Mouse (Mus musculus): ENCODE results near the gene Krtap2-4. TPM values are rescaled to one million over a fixed set of nuclear protein-coding genes. Genes with fewer than 3 reads are reported as not detected.
"Not testable (repeated sequence)": the region's sequence is repeated elsewhere in the genome, so short reads cannot be mapped to it uniquely, and the experiment has no call there.

Gene Krtap2-4
- not detected in 2 replicates for polyA plus RNA-seq (2015; fragmentation: Nextera tagmentation; extraction: Ambion mirVana)

DNA sequence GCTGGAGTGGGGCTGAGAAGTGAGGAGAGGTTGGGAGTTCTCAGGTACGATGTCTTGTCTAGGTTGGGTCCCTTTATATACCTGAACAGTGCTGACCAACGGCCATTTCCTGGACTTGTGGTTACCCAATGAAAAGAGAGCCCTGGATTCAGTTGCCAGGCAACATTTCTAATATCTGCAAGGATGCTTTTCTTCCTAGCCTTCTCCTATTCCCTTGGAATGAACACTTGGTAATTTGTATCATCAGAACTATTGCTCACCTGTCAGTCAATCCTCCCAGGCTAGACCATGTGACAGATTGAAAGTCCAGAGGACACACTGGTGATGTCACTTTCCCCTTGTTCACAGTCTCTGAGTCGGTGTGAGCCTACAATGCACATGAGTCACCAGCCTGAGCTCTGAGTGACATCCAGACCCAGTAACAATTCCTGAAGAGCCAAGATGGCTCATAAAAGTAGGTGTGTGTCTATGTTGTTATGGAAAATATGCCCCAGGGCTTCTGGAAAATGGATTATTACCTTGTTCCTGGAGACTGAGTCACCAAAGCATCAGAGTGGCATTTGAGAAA, at the start of gene Krtap2-4:
Gene Krtap2-4, minus strand, starts transcription at position 51 of the 568 bp plus-strand sequence.
- Histone ChIP-seq H3K9me3 (replicated peaks) (no peaks in the 10 kb centered on the region), H3K36me3 (ENCODE audit: poor library complexity, severe bottlenecking) (no peaks in the 10 kb centered on the region), H3K9ac (no peak within 1 kb of the TSS), H3K4me3 (no peak within 1 kb of the TSS), H3K4me2 (no peak within 1 kb of the TSS), H3K4me1 (no peaks in the 10 kb centered on the region), H3K27ac (no peak within 1 kb of the TSS), H3K27me3 (no peaks in the 10 kb centered on the region)
- 60% methylated on average over 3 of the region's 3 CpGs for WGBS
- ATAC-seq = no peak

DNA sequence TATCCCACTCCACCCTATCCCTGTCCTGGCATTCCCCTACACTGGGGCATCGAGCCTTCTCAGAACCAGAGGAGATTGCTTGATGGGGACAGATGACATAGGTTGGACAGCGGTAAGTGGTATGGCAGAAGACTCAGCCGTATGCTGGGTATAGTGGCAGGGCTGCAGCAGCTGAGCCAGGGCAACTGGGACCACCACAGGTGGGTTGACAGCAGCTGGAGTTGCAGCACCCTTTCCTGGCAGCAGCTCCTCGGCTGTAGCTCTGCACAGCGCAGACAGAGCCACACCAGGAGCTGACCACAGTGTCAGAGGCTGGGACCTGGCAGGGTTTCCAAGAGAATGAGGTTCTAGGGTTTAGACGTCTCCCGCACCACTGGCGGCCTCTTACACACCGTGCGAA, 48.2 kb upstream of the Krtap2-4 start:
- WGBS = 93% methylated on average over 10 of the region's 10 CpGs
- Histone ChIP-seq H3K27ac (no peak overlapping the region), H3K9ac (no peak overlapping the region), H3K36me3 (ENCODE audit: poor library complexity, severe bottlenecking) (no peaks in the 10 kb centered on the region), H3K4me3 (no peak overlapping the region), H3K27me3 (no peaks in the 10 kb centered on the region), H3K4me1 (no peaks in the 10 kb centered on the region), H3K9me3 (replicated peaks) (no peaks in the 10 kb centered on the region), H3K4me2 (no peak overlapping the region)
- no peak for ATAC-seq

DNA sequence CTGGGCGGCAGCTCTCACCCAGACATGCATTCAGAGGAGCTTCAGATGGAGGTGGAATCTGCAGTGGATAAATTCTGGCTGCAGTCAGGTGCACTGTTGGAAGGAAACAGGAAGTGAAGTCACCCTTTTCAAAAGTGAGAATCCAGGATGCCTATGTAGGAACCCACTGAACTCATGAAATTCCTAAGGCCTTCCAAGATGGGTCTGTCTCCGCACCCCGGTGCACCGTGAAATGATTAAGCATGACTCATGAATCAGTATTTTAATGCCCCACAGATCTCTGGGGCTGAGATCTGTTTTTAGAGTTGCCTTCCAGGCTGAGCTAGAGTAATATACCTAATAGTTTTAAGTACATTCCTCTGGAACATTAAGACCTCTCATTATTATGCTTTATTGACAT, 44.6 kb upstream of the Krtap2-4 start:
- Histone ChIP-seq H3K27ac (no peak overlapping the region), H3K36me3 (ENCODE audit: poor library complexity, severe bottlenecking) (no peaks in the 10 kb centered on the region), H3K9me3 (replicated peaks) (no peaks in the 10 kb centered on the region), H3K4me3 (no peak overlapping the region), H3K27me3 (no peaks in the 10 kb centered on the region), H3K9ac (no peak overlapping the region), H3K4me1 (no peaks in the 10 kb centered on the region), H3K4me2 (no peak overlapping the region)
- no peak for ATAC-seq
- 89% methylated on average over 4 of the region's 4 CpGs for WGBS

DNA sequence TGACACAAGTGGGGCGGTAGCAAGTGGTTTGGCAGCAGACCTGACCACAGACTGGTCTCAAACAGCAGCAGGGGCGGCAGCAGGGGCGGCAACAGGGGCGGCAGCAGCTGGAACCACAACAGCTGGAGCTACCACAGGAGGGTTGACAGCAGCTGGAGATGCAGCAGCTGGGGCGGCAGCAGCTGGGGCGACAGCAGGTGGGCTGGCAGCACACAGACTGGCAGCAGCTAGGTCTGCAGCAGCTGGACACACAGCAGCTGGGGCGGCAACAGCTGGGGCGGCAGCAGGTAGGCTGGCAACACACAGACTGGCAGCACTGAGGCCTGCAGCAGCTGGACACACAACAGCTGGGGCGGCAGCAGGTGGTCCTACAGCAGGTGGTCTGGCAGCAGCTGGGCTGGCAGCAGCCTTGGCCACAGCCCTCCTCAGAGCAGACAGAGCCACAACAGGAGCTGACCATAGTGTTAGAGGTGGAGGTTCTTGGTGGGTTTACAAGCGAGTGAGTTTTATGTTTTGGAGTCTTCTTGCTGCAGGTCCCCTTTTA, 43.9 kb upstream of the Krtap2-4 start, which contains the start of gene Gm11563:
Gene Gm11563, minus strand, starts transcription at position 494 of the 544 bp plus-strand sequence.
- ATAC-seq; H3K27ac ChIP-seq; H3K36me3 ChIP-seq (ENCODE audit: poor library complexity, severe bottlenecking); H3K9ac ChIP-seq; H3K4me3 ChIP-seq; H3K27me3 ChIP-seq; H3K4me2 ChIP-seq; H3K4me1 ChIP-seq; H3K9me3 ChIP-seq (replicated peaks): not testable (repeated sequence)
- WGBS = 68% methylated on average over 10 of the region's 10 CpGs

DNA sequence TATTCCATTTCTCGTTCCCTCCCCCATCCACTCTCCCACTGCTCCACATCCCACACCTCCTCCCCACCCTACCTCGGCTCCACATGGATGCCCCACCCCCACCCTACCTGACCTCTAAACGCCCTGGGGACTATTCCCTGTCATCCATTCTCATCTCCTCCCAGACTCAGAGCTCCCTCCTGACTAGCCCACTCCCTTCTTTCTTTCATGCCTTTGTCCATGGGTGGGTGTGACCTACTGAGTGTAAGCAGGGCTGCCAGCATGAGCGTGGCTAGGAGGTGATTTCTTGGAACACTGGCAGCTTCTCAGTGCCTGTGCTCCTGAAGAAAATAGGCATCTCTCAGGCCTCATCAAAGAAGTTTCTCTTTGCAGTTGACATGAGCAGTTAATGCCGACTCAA, 42.4 kb upstream of the Krtap2-4 start:
- Histone ChIP-seq H3K27ac (no peak overlapping the region), H3K36me3 (ENCODE audit: poor library complexity, severe bottlenecking) (no peaks in the 10 kb centered on the region), H3K4me2 (no peak overlapping the region), H3K9me3 (replicated peaks) (no peaks in the 10 kb centered on the region), H3K4me3 (no peak overlapping the region), H3K9ac (no peak overlapping the region), H3K4me1 (no peaks in the 10 kb centered on the region), H3K27me3 (no peaks in the 10 kb centered on the region)
- ATAC-seq = no peak
- 47% methylated on average over 5 of the region's 5 CpGs for WGBS

DNA sequence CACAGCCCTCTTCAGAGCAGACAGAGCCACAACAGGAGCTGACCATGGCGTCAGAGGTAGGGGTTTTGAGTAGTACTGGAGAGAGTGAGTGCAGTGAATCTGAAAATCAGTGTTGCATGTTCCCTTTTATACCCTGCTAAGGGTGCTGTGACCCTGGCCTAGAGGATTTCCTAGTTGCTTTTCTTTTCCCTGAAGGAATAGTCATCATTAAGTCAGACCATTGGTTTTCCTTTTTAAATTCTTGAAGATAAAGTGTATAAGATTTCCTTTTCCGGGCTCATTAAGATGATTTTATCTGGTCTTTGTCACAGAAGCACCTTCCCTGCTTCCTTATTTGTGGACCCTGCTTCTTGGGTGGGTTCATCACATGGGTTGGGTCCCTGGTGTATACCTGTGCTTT, 35.5 kb upstream of the Krtap2-4 start, which contains the start of gene Gm11555:
Gene Gm11555, minus strand, starts transcription at position 101 of the 400 bp plus-strand sequence.
- Histone ChIP-seq H3K36me3 (ENCODE audit: poor library complexity, severe bottlenecking) (no peaks in the 10 kb centered on the region), H3K27me3 (no peaks in the 10 kb centered on the region), H3K9ac (no peak within 1 kb of the TSS), H3K4me1 (no peaks in the 10 kb centered on the region), H3K27ac (no peak within 1 kb of the TSS), H3K4me3 (no peak within 1 kb of the TSS), H3K4me2 (no peak within 1 kb of the TSS), H3K9me3 (replicated peaks) (no peaks in the 10 kb centered on the region)
- 88% methylated on average over 2 of the region's 2 CpGs for WGBS
- no peak for ATAC-seq

DNA sequence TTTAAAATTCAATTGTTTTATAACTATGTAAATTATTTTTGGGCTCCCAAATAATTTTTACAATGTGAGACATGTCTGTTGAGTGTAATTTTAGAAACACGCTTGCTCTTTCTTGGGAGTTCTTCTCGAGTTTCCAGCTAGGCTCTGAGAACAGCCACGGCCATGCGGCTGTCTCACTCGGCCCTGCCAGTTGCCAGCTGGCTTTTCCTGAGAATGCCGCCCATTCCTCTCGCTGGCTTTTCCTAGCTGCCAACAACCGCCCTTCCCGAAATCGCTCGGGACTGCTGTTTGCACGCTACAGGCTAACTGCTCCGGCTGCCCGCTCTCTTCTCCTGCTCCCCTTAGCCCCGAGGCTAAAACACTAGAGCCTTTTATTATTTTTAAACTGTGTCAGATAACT, 31.8 kb upstream of the Krtap2-4 start:
- no peak for ATAC-seq
- H3K4me2 ChIP-seq = no peak overlapping the region
- H3K27ac ChIP-seq = no peak overlapping the region
- no peaks in the 10 kb centered on the region for H3K9me3 ChIP-seq (replicated peaks)
- H3K4me1 ChIP-seq = no peaks in the 10 kb centered on the region
- H3K27me3 ChIP-seq = no peaks in the 10 kb centered on the region
- no peak overlapping the region for H3K4me3 ChIP-seq
- H3K36me3 ChIP-seq (ENCODE audit: poor library complexity, severe bottlenecking) = no peaks in the 10 kb centered on the region
- 89% methylated on average over 15 of the region's 15 CpGs for WGBS
- H3K9ac ChIP-seq = no peak overlapping the region

DNA sequence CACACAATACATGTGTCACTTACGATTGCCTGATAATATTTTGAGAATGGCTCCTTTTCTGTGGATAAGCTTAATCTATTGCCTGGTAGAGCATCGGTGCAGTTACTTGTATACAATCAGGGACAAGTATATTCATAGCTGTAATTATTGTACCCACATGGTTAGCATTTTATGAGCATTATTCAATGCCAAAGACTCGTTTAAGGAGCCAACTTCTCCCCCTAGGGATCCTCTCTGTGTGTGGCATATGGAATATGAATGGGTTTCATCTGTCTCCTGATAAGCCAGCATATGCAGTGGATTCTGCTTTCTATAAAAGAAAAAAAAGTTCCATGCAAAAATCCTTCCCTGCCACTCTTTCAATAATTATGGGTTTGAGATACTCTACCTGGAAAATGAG, 29.7 kb upstream of the Krtap2-4 start:
- H3K27me3 ChIP-seq = no peaks in the 10 kb centered on the region
- no peaks in the 10 kb centered on the region for H3K36me3 ChIP-seq (ENCODE audit: poor library complexity, severe bottlenecking)
- no peak overlapping the region for H3K9ac ChIP-seq
- H3K27ac ChIP-seq = no peak overlapping the region
- no peak for ATAC-seq
- no peak overlapping the region for H3K4me3 ChIP-seq
- no peaks in the 10 kb centered on the region for H3K9me3 ChIP-seq (replicated peaks)
- H3K4me2 ChIP-seq = no peak overlapping the region
- no peaks in the 10 kb centered on the region for H3K4me1 ChIP-seq
- 72% methylated on average over 3 of the region's 3 CpGs for WGBS

DNA sequence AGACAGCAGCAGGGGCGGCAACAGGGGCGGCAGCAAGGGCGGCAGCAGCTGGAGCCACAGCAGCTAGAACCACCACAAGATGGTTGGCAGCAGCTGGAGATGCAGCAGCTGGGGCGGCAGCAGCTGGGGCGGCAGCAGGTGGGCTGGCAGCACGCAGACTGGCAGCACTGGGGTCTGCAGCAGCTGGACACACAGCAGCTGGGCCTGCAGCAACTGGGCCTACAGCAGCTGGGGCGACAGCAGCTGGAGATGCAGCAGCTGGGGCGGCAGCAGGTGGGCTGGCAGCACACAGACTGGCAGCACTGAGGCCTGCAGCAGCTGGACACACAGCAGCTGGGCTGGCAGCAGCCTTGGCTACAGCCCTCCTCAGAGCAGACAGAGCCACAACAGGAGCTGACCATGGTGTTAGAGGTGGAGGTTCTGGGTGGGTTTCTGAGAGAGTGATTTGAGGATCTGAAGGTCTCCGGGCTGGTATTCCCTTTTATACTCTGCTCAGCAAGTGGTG, 29.0 kb upstream of the Krtap2-4 start, which contains the start of gene Krtap4-7:
Gene Krtap4-7, minus strand, starts transcription at position 455 of the 505 bp plus-strand sequence.
- not testable (repeated sequence) for ATAC-seq; H3K9me3 ChIP-seq (replicated peaks); H3K27me3 ChIP-seq; H3K27ac ChIP-seq; H3K36me3 ChIP-seq (ENCODE audit: poor library complexity, severe bottlenecking); H3K4me3 ChIP-seq; H3K4me1 ChIP-seq; H3K4me2 ChIP-seq; H3K9ac ChIP-seq
- WGBS = 80% methylated on average over 8 of the region's 9 CpGs

DNA sequence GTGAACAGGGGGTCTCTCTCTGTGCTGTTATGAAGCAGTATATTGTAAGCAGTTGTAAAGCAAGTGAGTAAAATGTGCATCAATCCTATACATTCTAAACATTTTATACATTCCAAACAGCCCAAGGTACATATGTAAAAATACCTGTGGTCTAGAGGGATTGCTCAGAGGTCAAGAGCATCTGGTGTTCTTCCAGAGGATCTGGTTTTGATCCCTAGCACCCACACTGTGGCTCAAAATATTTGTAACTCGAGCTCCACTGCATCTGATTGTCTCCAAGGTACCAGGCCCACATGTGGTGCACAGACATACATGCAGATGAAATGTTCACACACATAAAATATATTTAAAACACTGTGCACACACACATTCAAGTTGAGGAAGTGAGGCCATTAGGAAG, 26.3 kb upstream of the Krtap2-4 start:
- no peak for ATAC-seq
- Histone ChIP-seq H3K4me2 (no peak overlapping the region), H3K9ac (no peak overlapping the region), H3K27ac (no peak overlapping the region), H3K4me1 (no peaks in the 10 kb centered on the region), H3K27me3 (no peaks in the 10 kb centered on the region), H3K36me3 (ENCODE audit: poor library complexity, severe bottlenecking) (no peaks in the 10 kb centered on the region), H3K4me3 (no peak overlapping the region), H3K9me3 (replicated peaks) (no peaks in the 10 kb centered on the region)
- WGBS = 30% methylated on average over 1 of the region's 1 CpGs

DNA sequence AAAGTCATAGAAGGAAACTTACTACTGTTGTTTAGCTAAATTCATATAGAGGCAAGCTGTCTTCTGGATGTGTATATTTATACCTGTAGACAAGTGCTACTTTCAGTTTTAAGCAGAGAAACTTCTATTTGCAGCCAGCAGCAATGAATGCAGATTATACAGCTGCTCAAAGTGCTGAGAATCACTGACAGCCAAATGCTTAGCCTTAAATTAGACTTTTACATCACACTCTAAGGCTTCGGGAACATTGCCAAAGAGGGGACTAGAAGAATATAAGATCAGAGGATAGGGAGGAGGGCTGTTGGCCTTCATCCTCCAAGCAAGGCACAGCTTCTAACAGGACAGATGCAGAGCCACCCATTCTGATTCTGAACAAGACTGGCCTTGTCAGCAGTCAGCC, 22.4 kb upstream of the Krtap2-4 start:
- no peak overlapping the region for H3K27ac ChIP-seq
- H3K9ac ChIP-seq = no peak overlapping the region
- no peaks in the 10 kb centered on the region for H3K9me3 ChIP-seq (replicated peaks)
- no peaks in the 10 kb centered on the region for H3K36me3 ChIP-seq (ENCODE audit: poor library complexity, severe bottlenecking)
- no peak overlapping the region for H3K4me2 ChIP-seq
- 79% methylated on average over 1 of the region's 1 CpGs for WGBS
- ATAC-seq = no peak
- H3K4me1 ChIP-seq = no peaks in the 10 kb centered on the region
- no peak overlapping the region for H3K4me3 ChIP-seq
- no peaks in the 10 kb centered on the region for H3K27me3 ChIP-seq

DNA sequence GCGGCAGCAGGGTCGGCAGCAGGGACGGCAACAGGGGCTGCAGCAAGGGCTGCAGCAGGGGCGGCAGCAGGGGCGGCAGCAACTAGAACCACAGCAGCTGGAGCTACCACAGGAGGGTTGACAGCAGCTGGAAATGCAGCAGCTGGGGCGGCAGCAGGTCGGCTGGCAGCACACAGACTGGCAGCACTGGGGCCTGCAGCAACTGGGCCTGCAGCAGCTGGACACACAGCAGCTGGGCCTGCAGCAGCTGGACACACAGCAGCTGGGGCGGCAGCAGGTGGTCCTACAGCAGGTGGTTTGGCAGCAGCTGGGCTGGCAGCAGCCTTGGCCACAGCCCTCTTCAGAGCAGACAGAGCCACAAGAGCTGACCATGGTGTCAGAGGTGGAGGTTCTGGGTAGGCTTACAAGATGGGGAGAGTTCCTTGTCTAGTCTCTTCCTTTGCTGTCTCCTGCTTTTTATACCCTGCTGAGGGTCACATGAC, 20.0 kb upstream of the Krtap2-4 start, which contains the start of gene Krtap4-2:
Gene Krtap4-2, minus strand, starts transcription at position 432 of the 482 bp plus-strand sequence.
- H3K27me3 ChIP-seq = no peaks in the 10 kb centered on the region
- H3K9ac ChIP-seq = no peak within 1 kb of the TSS
- no peak within 1 kb of the TSS for H3K4me3 ChIP-seq
- H3K9me3 ChIP-seq (replicated peaks) = no peaks in the 10 kb centered on the region
- no peaks in the 10 kb centered on the region for H3K36me3 ChIP-seq (ENCODE audit: poor library complexity, severe bottlenecking)
- H3K27ac ChIP-seq = no peak within 1 kb of the TSS
- WGBS = 40% methylated on average over 8 of the region's 8 CpGs
- no peaks in the 10 kb centered on the region for H3K4me1 ChIP-seq
- no peak for ATAC-seq
- H3K4me2 ChIP-seq = no peak within 1 kb of the TSS
